Mouse (Mus musculus) lung, postnatal 0 days (tissue): ENCODE results near the gene Iqca. TPM values are rescaled to one million over a fixed set of nuclear protein-coding genes. Genes with fewer than 3 reads are reported as not detected.
A peak's percentile ranks its signal among the peaks of the same experiment; 100 is the strongest.

Source experiments
- ATAC-seq: fragments of 200-750 bp; cut with Nextera tagmentation; 2 replicates; pipeline ENCODE4 v1.8.0; 2017; ENCODE audit warnings: moderate library complexity
- DNase-seq: peaks from one replicate; pipeline ENCODE4 v3.0.0-alpha.2; 2016; ENCODE audit warnings: low spot score
- H3K27ac ChIP-seq: fragments of 300-500 bp; sonication (generic); 2 replicates; pipeline ENCODE4 v1.5.1; 2014; ENCODE audit warnings: antibody characterized with exemption, mild to moderate bottlenecking, low read length, mixed read lengths
- H3K27me3 ChIP-seq: fragments of 300-500 bp; sonication (generic); replicated peaks from 2 replicates; pipeline ENCODE4 v1.6.1; 2014; ENCODE audit warnings: low read length, mixed read lengths; ENCODE audit not compliant: insufficient read depth
- H3K36me3 ChIP-seq: fragments of 300-500 bp; sonication (generic); 2 replicates; pipeline ENCODE4 v1.6.1; 2014; ENCODE audit warnings: low read length, mixed read lengths; ENCODE audit not compliant: insufficient read depth
- H3K4me1 ChIP-seq: fragments of 300-500 bp; sonication (generic); 2 replicates; pipeline ENCODE4 v1.6.1; 2014; ENCODE audit warnings: antibody characterized with exemption, low read depth, low read length, mixed read lengths; ENCODE audit not compliant: insufficient read depth
- H3K4me2 ChIP-seq: fragments of 300-500 bp; sonication (generic); replicated peaks from 2 replicates; pipeline ENCODE4 v1.6.1; 2014; ENCODE audit warnings: low read depth, mild to moderate bottlenecking, low read length, moderate library complexity, mixed read lengths
- H3K4me3 ChIP-seq: fragments of 300-500 bp; sonication (generic); 2 replicates; pipeline ENCODE4 v1.5.1; 2014; ENCODE audit warnings: low read depth, low read length
- H3K9ac ChIP-seq: fragments of 300-500 bp; sonication (generic); replicated peaks from 2 replicates; pipeline ENCODE4 v1.6.1; 2014; ENCODE audit warnings: low read depth, mild to moderate bottlenecking
- H3K9me3 ChIP-seq: fragments of 300-500 bp; sonication (generic); 2 replicates; pipeline ENCODE4 v1.6.1; 2016; ENCODE audit warnings: low read length, mixed read lengths
- CTCF ChIP-seq: IDR thresholded peaks from 2 replicates; pipeline ENCODE4 v1.5.1; 2016; ENCODE audit warnings: antibody characterized with exemption, mild to moderate bottlenecking
- EP300 ChIP-seq: IDR thresholded peaks from 2 replicates; pipeline ENCODE4 v1.6.1; 2016; ENCODE audit warnings: antibody characterized with exemption, mild to moderate bottlenecking, control low read depth
- WGBS: fragments of 180-500 bp; shearing (Covaris S2); extraction: QIAGEN DNeasy Blood & Tissue Kit; methylation state at CpG from one replicate; pipeline ENCODE4 v1.1.7; 2014; 5-methylcytosine and 5-hydroxymethylcytosine counted together
- polyA plus RNA-seq: library from polyadenylated mRNA; unstranded; fragments of >200 nt; fragmentation: Nextera tagmentation; extraction: Ambion mirVana; gene quantifications from 2 replicates; pipeline ENCODE4 v1.2.1, GENCODE M21; 2015

Iqca gene
- polyA plus RNA-seq, 1 experiment from 2014 or later = 4.6 TPM

DNA sequence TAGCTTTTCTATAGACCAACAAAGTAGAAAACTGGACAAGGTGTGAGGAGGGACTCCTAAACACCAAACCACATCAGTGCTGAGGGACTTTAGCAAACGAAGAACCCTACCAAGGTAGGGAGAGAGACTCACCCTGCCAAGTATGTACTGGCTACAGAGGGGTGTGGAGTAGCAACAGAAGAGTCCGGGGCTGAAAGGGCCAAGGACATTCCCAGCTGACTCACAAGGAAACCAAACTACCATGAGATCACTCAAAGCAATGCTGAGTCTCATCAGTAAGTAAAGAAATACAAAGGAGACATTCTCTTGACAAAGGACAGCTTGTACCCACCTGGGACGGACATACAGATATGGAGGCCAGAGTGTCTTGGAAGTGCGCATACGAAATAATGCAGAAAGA, 132.9 kb downstream of the Iqca start:
- no peaks in the 10 kb centered on the region for H3K36me3 ChIP-seq
- H3K4me3 ChIP-seq = no peak overlapping the region
- H3K27me3 ChIP-seq = no peaks in the 10 kb centered on the region
- DNase-seq (no peak), ATAC-seq (no peak)
- H3K4me1 ChIP-seq = no peaks in the 10 kb centered on the region
- H3K27ac ChIP-seq = no peak overlapping the region
- H3K9ac ChIP-seq = no peak overlapping the region
- 81% methylated on average over 5 of the region's 5 CpGs for WGBS
- no peak for TF ChIP-seq EP300
- no peak for TF ChIP-seq CTCF
- H3K4me2 ChIP-seq = no peak overlapping the region
- no peaks in the 10 kb centered on the region for H3K9me3 ChIP-seq

DNA sequence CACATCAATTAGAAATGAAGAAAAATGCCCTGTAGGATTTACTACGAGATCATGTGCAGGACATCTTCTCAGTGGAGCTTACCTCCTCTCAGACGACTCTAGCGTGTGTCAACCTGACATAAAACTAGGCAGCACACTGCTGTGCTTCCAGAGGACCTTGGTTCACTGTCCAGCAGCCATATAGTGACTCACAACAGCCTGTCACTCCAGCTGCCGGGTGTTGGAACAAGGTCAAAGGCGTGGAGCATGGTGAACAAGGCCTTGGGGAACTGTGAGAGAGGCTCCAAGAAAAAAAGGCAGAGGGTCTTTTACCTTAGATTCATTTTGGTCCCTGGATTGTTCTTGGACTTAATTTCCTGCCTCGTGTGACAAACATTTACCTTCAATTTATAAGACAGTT, 135.1 kb downstream of the Iqca start:
- TF ChIP-seq CTCF (no peak), EP300 (no peak)
- Histone ChIP-seq H3K36me3 (no peaks in the 10 kb centered on the region), H3K4me3 (no peak overlapping the region), H3K27ac (no peak overlapping the region), H3K4me2 (no peak overlapping the region), H3K9ac (no peak overlapping the region), H3K27me3 (no peaks in the 10 kb centered on the region), H3K4me1 (no peaks in the 10 kb centered on the region), H3K9me3 (no peaks in the 10 kb centered on the region)
- ATAC-seq (no peak), DNase-seq (no peak)
- 58% methylated on average over 6 of the region's 6 CpGs for WGBS

DNA sequence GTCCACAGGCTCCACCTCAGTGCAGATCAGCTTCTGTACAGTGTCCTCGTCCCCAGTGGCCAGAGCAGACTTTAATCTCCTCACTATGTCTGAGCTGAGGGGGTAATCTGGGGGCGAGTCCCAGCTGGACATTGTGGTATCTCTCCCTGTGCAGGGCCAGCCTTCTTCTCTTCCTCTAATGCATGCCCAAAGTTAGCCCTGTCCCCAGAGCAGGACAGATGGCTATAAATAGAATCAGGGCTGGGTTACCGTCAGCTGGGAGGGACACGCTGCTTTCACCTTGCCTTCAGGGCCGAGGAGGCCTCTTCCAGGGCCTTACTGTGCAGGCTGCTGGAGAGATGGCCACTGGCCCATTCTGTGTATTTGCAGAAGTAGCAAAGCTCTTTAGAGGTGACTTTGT, 138.8 kb downstream of the Iqca start, which contains the start of gene Asb18:
Gene Asb18, minus strand, starts transcription at position 221 of the 400 bp plus-strand sequence.
- Histone ChIP-seq H3K9me3 (no peaks in the 10 kb centered on the region), H3K27me3 (no peaks in the 10 kb centered on the region), H3K4me1 (no peaks in the 10 kb centered on the region), H3K27ac (no peak within 1 kb of the TSS), H3K36me3 (no peaks in the 10 kb centered on the region), H3K9ac (no peak within 1 kb of the TSS), H3K4me3 (no peak within 1 kb of the TSS), H3K4me2 (no peak within 1 kb of the TSS)
- no peak for DNase-seq
- WGBS = 71% methylated on average over 5 of the region's 5 CpGs
- no peak for ATAC-seq
- TF ChIP-seq EP300 = no peak
- TF ChIP-seq CTCF = no peak

DNA sequence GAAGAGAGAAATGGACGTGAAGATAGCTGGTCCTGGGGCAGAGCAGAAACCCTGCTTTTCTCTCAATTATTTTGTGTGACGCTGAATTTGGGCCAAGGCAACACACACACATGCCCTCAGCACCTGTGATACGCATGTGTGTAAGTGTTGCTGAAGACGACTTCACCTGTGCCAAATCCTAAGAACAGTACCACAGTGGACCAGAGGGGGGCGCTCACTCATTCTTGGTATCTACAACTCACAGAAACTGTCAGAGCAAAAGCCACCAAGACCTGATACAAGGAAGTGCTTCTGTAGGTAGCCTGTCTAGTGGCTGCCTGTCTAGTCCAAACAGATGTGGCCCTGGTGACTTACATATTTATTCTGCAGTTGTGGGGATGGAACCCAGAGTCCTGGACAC, 139.9 kb downstream of the Iqca start:
- TF ChIP-seq EP300 = no peak
- TF ChIP-seq CTCF = peak; percentile 12; the same call in 1 of the 2 replicates
- ATAC-seq (no peak), DNase-seq (no peak)
- H3K4me3 ChIP-seq = no peak overlapping the region
- H3K27ac ChIP-seq = no peak overlapping the region
- no peak overlapping the region for H3K9ac ChIP-seq
- no peak overlapping the region for H3K4me2 ChIP-seq
- H3K27me3 ChIP-seq = no peaks in the 10 kb centered on the region
- no peaks in the 10 kb centered on the region for H3K4me1 ChIP-seq
- H3K36me3 ChIP-seq = no peaks in the 10 kb centered on the region
- no peaks in the 10 kb centered on the region for H3K9me3 ChIP-seq
- WGBS = 82% methylated on average over 5 of the region's 5 CpGs

DNA sequence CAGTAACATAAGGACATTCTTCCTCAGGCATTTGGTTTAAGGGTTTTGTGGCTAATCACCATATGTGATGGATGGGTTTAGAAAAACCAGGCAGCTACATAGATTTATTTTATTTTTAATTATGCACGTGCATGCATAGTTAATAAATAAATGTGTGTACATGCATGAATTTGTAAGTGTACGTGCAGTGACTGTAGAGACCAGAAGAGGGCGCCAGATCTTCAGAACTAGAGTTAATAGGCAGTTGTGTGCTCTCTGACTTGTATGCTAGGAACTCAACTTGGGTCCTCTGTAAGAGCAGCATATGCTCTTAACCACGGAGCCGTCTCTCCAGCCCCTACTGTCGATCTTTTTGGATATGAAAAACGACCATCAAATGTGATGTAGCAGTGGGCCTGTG, 140.4 kb downstream of the Iqca start:
- no peak for TF ChIP-seq EP300
- peak; percentile 31 for TF ChIP-seq CTCF
- no peaks in the 10 kb centered on the region for H3K36me3 ChIP-seq
- H3K9ac ChIP-seq = no peak overlapping the region
- WGBS = 67% methylated on average over 7 of the region's 7 CpGs
- no peaks in the 10 kb centered on the region for H3K9me3 ChIP-seq
- no peak overlapping the region for H3K4me2 ChIP-seq
- no peak overlapping the region for H3K4me3 ChIP-seq
- H3K27me3 ChIP-seq = no peaks in the 10 kb centered on the region
- ATAC-seq (no peak), DNase-seq (no peak)
- H3K4me1 ChIP-seq = no peaks in the 10 kb centered on the region
- no peak overlapping the region for H3K27ac ChIP-seq

DNA sequence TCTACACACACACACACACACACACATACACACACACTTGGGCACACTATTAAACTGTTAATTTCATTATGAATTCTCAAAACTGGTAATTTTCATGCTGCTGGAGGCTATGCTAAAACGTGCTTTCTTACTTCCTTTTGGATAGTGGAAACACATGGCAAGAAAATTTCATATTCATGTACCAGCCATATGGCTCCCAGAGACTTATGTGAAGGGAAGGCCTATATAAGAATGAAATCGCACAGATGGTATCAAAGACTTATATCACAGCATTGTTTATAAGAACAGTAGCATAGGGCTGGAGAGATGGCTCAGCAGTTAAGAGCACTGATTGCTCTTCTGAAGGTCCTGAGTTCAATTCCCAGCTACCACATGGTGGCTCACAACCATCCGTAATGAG, 141.0 kb downstream of the Iqca start:
- ATAC-seq (no peak), DNase-seq (no peak)
- no peak overlapping the region for H3K4me3 ChIP-seq
- H3K27me3 ChIP-seq = no peaks in the 10 kb centered on the region
- 64% methylated on average over 3 of the region's 3 CpGs for WGBS
- H3K4me1 ChIP-seq = no peaks in the 10 kb centered on the region
- no peak overlapping the region for H3K9ac ChIP-seq
- H3K4me2 ChIP-seq = no peak overlapping the region
- H3K27ac ChIP-seq = no peak overlapping the region
- H3K36me3 ChIP-seq = no peaks in the 10 kb centered on the region
- TF ChIP-seq EP300 = no peak
- TF ChIP-seq CTCF = no peak
- no peaks in the 10 kb centered on the region for H3K9me3 ChIP-seq

DNA sequence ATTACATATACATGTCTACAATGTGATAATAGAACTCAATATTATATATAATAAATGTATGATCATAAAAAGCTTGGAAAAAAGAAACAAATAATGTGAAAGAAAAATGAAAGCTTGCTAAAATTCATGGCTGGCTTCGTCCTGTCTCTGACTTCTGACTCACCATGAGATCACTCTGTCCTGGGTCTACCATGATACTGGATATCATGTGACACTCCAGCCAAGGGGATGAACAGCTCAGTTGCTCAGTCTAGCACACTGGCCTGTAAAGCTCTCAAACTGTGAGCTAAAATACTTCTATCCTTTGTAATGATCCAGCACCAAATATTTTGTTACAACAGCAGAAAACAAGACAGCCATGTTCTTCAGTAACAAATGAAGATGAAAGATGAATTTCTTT, 143.1 kb downstream of the Iqca start:
- TF ChIP-seq EP300 = no peak
- no peak for TF ChIP-seq CTCF
- WGBS = 73% methylated on average over 1 of the region's 1 CpGs

More for the DNA sequence above, 143.1 kb downstream of the Iqca start:
- no peaks in the 10 kb centered on the region for H3K27me3 ChIP-seq
- no peak overlapping the region for H3K4me2 ChIP-seq
- no peak for DNase-seq
- no peak overlapping the region for H3K9ac ChIP-seq
- no peak for ATAC-seq
- no peaks in the 10 kb centered on the region for H3K4me1 ChIP-seq
- H3K36me3 ChIP-seq = no peaks in the 10 kb centered on the region
- no peaks in the 10 kb centered on the region for H3K9me3 ChIP-seq
- H3K4me3 ChIP-seq = no peak overlapping the region
- no peak overlapping the region for H3K27ac ChIP-seq
